Mouse (Mus musculus) limb, embryonic 15.5 days (tissue): ENCODE measurements around the gene Pde10a. TPM values are rescaled to one million over a fixed set of nuclear protein-coding genes. Genes with fewer than 3 reads are reported as not detected.

Experiments
- ATAC-seq: fragments of 200-750 bp; cut with Nextera tagmentation; 2 replicates; pipeline ENCODE4 v1.8.0; 2017; ENCODE audit warnings: low read depth, moderate TSS enrichment; ENCODE audit not compliant: insufficient number of reproducible peaks, low FRiP score, low TSS enrichment
- H3K27ac ChIP-seq: fragments of 300-500 bp; sonication (generic); 2 replicates; pipeline ENCODE4 v1.5.1; 2015; ENCODE audit warnings: moderate library complexity, mild to moderate bottlenecking, inconsistent platforms
- H3K27me3 ChIP-seq: fragments of 300-500 bp; sonication (generic); 2 replicates; pipeline ENCODE4 v1.6.1; 2015; ENCODE audit warnings: inconsistent platforms
- H3K36me3 ChIP-seq: fragments of 300-500 bp; sonication (generic); 2 replicates; pipeline ENCODE4 v1.6.1; 2015; ENCODE audit warnings: inconsistent platforms
- H3K4me1 ChIP-seq: fragments of 300-500 bp; sonication (generic); 2 replicates; pipeline ENCODE4 v1.6.1; 2015; ENCODE audit warnings: inconsistent platforms
- H3K4me2 ChIP-seq: fragments of 300-500 bp; sonication (generic); 2 replicates; pipeline ENCODE4 v1.6.1; 2015; ENCODE audit warnings: mild to moderate bottlenecking, inconsistent platforms
- H3K4me3 ChIP-seq: fragments of 300-500 bp; sonication (generic); 2 replicates; pipeline ENCODE4 v1.5.1; 2015; ENCODE audit warnings: mild to moderate bottlenecking, inconsistent platforms
- H3K9ac ChIP-seq: fragments of 300-500 bp; sonication (generic); 2 replicates; pipeline ENCODE4 v1.6.1; 2015; ENCODE audit warnings: inconsistent platforms
- H3K9me3 ChIP-seq: fragments of 300-500 bp; sonication (generic); 2 replicates; pipeline ENCODE4 v1.6.1; 2016; ENCODE audit warnings: inconsistent platforms
- WGBS: fragments of 180-500 bp; shearing (Covaris S2); methylation state at CpG from one replicate; pipeline ENCODE4 v1.1.7; 2015; 5-methylcytosine and 5-hydroxymethylcytosine counted together
- polyA plus RNA-seq: library from polyadenylated mRNA; unstranded; fragments of >200 nt; fragmentation: Nextera tagmentation; extraction: Ambion mirVana; gene quantifications from 2 replicates; pipeline ENCODE4 v1.2.1, GENCODE M21; 2015

Gene Pde10a
- polyA plus RNA-seq, 1 experiment from 2014 or later: 3.1 TPM

DNA sequence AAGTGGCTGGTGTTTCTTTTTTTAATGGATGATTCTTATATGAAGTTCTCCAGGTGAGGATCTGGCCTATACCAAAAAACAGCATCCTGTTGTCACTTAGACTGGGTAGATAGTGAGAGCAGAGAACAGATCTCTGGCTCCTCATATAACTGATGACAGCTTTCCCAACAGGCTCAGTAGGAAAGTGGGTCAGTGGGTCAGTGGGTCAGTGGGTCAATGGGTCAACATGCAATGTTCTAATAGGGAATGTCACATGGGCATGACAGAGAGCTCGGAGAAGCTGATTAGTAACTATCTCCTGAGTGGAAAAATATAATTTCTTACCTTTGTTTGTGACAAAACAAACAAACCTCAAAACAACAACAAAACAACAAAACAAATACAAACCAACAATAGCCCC, 470.2 kb downstream of the Pde10a start:
- H3K27me3 ChIP-seq: no peaks in the 10 kb centered on the region
- no peak overlapping the region for H3K9ac ChIP-seq
- no peak overlapping the region for H3K4me3 ChIP-seq
- H3K4me1 ChIP-seq: no peaks in the 10 kb centered on the region
- H3K36me3 ChIP-seq: no peaks in the 10 kb centered on the region
- whole genome bisulfite sequencing: 83% methylated on average over 1 of the region's 1 CpGs
- H3K27ac ChIP-seq: no peak overlapping the region
- no peak for ATAC-seq
- no peaks in the 10 kb centered on the region for H3K9me3 ChIP-seq
- H3K4me2 ChIP-seq: no peak overlapping the region

DNA sequence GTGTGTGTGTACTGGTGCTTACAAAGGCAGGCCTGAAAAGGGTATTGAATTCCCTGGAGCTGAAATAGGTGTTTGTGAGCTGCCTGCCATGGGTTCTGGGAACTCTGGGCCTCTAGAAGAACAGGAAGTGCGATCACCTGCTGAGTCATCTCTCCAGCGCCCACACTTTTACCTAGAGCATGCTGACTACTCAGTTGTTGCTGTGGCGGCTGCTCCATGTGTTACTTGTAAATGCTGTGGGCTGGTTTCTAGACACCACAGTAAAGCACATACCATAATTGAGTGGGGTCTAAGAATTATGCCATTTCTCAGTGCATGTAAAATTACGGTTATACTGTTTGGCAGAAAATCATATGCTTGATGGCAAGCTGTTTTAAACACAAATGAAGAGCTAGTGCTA, 477.3 kb downstream of the Pde10a start:
- no peak for ATAC-seq
- 58% methylated on average over 4 of the region's 4 CpGs for WGBS
- no peak overlapping the region for H3K9ac ChIP-seq

DNA sequence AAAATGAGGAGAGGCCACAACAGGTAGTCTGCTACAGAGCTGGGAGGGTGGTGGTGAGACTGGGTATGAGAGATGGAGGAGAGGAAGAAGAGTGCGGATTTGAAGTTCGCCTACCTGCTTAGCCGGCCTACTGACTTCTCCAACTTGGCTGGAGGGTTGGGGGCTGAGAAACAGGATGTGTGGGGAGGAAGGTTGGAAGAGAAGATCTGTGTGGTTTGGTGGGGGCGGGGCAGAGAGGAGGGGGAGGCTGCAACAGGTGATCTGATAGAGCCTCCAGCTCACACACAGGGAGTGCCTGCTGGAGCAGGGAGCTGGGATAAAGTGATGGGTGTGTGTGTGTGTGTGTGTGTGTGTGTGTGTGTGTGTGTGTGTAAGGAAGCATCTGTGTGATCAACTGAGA, 479.3 kb downstream of the Pde10a start:
- Histone ChIP-seq H3K4me1 (no peaks in the 10 kb centered on the region), H3K9ac (no peak overlapping the region), H3K4me3 (no peak overlapping the region), H3K27ac (no peak overlapping the region), H3K4me2 (no peak overlapping the region), H3K27me3 (no peaks in the 10 kb centered on the region), H3K9me3 (no peaks in the 10 kb centered on the region), H3K36me3 (no peaks in the 10 kb centered on the region)
- no peak for ATAC-seq
- WGBS: 88% methylated on average over 4 of the region's 4 CpGs

More for the DNA sequence above, 477.3 kb downstream of the Pde10a start:
- H3K27ac ChIP-seq: no peak overlapping the region
- no peak overlapping the region for H3K4me2 ChIP-seq
- no peaks in the 10 kb centered on the region for H3K9me3 ChIP-seq
- no peak overlapping the region for H3K4me3 ChIP-seq
- no peaks in the 10 kb centered on the region for H3K4me1 ChIP-seq
- H3K27me3 ChIP-seq: no peaks in the 10 kb centered on the region
- H3K36me3 ChIP-seq: no peaks in the 10 kb centered on the region

DNA sequence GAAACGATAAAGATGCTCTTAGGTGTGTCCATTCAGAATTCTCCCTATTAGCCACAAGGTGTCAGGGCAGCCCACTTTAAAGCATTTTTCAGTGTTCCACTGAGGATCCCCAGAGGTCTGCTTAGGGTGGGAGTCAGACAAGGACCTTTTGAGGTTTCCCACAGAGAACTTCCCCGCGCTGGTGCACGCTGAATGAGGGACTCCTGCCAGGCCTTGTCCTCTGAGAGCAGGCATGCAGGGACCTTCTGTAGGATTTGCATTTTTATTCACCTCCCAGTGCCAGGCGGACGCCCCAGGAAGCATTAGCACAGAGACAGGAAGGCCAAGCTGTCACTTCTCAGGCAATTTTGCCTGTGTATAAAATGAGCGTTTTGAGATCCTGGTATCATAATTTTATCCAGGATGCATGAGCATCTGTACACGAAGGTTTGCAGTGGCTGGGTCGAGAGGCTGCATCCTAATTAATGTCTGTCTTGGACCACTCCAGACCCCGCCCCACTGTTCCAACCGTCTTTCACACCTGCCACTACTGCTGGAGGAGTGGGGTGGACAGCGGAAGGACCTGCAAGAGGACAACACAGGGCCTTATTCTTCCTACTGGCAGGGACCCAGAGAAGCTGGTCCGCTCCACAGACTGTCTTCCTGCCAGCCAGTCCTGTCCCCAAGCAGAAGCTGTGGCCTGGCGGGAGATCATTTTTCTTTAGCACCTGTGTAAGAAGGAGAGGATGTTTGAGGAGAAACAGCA, 498.2 kb downstream of the Pde10a start:
- Histone ChIP-seq H3K4me2 (no peak overlapping the region), H3K36me3 (no peaks in the 10 kb centered on the region), H3K27ac (no peak overlapping the region), H3K27me3 (no peaks in the 10 kb centered on the region), H3K9ac (no peak overlapping the region), H3K4me1 (no peaks in the 10 kb centered on the region), H3K9me3 (no peaks in the 10 kb centered on the region), H3K4me3 (no peak overlapping the region)
- WGBS: 33% methylated on average over 14 of the region's 14 CpGs
- ATAC-seq: no peak

- no peak overlapping the region for H3K4me3 ChIP-seq
- H3K4me1 ChIP-seq: peaks cover 13% of the 10 kb centered on the region; the same call in 1 of the 2 replicates
- H3K27me3 ChIP-seq: peaks cover 6% of the 10 kb centered on the region
- H3K9ac ChIP-seq: no peak overlapping the region
- 46% methylated on average over 5 of the region's 5 CpGs for WGBS
- H3K27ac ChIP-seq: no peak overlapping the region
- H3K9me3 ChIP-seq: no peaks in the 10 kb centered on the region
- no peak for ATAC-seq
- H3K4me2 ChIP-seq: no peak overlapping the region
- H3K36me3 ChIP-seq: no peaks in the 10 kb centered on the region
These were observed 505.0 kb downstream of the Pde10a start for GRCm38 (mm10) chr17:9030181-9030580.

DNA sequence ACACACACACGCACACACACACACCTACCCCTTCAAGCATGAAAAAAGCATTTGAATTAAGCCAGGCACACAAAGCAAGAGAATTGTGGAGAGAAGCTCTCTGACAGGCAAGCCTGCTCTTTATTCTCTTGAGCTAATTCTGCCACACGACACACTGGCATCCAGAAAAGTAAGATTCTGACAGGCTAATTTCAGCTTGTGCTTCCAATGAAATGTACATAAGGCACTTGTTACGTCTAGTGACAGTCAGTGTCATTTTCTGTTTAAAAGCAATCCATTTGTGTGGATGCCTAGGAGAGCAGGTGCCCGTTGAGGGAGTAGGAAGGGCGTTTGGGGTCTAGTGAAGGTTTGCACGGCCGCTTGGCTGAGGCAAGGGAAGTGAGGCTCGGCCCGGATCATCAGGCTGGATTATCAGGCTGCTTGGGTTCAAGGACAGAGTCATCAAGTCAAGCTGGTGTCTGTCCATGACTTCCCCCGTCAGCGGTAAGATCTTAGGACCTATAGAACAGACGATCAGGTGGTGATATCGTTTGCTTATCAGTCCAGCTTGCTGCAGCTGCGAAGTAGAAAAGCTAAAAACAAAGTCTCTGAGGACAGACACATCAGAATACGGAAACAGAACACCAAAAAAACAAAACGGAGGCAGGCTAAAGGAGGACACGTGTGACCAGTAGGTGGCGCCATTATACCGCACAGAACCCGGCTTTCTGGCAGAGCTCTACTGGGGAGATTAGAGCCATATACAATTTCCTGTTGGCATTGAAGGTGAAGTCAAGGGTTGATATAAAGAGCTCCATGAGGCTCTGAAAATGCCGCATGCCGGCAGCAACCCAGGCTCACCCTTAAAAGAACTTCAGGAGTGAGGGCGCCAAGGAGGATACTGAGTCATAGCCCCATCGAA, 506.3 kb downstream of the Pde10a start:
- no peak overlapping the region for H3K9ac ChIP-seq
- H3K9me3 ChIP-seq: no peaks in the 10 kb centered on the region
- 19% methylated on average over 24 of the region's 24 CpGs for WGBS
- peaks cover 13% of the 10 kb centered on the region; the same call in 1 of the 2 replicates for H3K4me1 ChIP-seq
- peak; percentile 63; the same call in 1 of the 2 replicates for ATAC-seq
- no peak overlapping the region for H3K27ac ChIP-seq
- H3K4me3 ChIP-seq: no peak overlapping the region
- H3K4me2 ChIP-seq: peak overlapping the region; percentile 24
- peaks cover 6% of the 10 kb centered on the region for H3K27me3 ChIP-seq
- no peaks in the 10 kb centered on the region for H3K36me3 ChIP-seq

DNA sequence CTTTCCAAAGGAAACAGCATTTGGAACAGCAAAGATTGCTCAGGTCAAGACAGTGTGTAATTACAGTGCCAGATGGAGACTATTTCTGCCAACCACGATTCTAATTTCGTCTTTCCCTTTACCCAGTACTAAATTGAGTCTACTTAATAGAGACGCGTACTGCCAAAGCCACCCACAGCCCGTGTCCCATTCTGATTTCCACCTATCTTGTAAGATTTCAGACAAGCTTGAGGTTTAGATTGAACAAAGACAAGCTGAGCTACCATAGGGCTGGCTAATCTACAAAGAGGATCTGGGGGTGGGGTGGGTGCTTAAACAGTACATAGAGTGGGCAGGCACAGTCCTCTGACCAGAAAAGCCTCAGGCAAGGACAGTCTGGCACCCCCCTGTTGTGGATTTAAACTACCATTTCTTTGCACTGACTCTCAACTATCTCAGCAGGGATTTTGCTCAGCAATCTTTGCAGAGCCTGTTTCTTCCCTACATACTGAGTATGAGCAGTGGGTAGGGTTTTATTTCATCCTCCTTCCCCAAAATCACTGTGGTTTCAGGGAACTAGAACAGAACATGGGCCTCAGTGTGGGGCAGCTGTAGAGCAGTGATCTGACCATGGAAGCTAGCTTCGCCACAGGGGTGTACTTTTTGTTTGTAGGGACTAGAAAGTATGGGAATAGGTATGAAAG, 507.3 kb downstream of the Pde10a start:
- no peaks in the 10 kb centered on the region for H3K36me3 ChIP-seq
- H3K9me3 ChIP-seq: no peaks in the 10 kb centered on the region
- no peak for ATAC-seq
- no peak overlapping the region for H3K9ac ChIP-seq
- 54% methylated on average over 6 of the region's 6 CpGs for WGBS
- no peak overlapping the region for H3K27ac ChIP-seq
- peaks cover 13% of the 10 kb centered on the region; the same call in 1 of the 2 replicates for H3K4me1 ChIP-seq
- H3K4me2 ChIP-seq: 0 out of 2 replicates have a peak overlapping the region, but pooled peaks have one; percentile 24
- H3K4me3 ChIP-seq: no peak overlapping the region
- H3K27me3 ChIP-seq: peaks cover 6% of the 10 kb centered on the region

DNA sequence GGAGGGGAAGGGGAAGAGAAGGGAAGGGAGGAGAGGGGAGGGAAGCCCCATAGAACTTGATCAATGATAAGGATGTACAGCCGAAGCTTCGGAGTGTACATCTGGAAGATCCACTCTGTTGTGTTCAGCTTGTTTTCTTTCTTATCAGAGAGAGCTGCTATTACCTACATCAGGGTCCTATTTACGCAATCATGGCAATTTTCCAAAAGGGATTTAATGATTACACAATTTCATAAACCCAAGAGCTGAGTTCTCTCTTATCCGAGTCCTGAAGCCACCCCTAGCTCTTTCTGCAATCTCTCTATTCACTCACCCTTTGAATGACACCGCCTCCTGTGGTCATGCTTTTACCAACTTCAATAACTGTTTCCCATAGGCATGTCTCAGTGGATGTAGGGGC, 508.3 kb downstream of the Pde10a start:
- Histone ChIP-seq H3K9ac (no peak overlapping the region), H3K4me1 (peaks cover 13% of the 10 kb centered on the region; the same call in 1 of the 2 replicates), H3K27ac (no peak overlapping the region), H3K4me3 (no peak overlapping the region), H3K9me3 (no peaks in the 10 kb centered on the region), H3K27me3 (peaks cover 6% of the 10 kb centered on the region), H3K4me2 (no peak overlapping the region), H3K36me3 (no peaks in the 10 kb centered on the region)
- 78% methylated on average over 5 of the region's 5 CpGs for WGBS
- ATAC-seq: no peak

DNA sequence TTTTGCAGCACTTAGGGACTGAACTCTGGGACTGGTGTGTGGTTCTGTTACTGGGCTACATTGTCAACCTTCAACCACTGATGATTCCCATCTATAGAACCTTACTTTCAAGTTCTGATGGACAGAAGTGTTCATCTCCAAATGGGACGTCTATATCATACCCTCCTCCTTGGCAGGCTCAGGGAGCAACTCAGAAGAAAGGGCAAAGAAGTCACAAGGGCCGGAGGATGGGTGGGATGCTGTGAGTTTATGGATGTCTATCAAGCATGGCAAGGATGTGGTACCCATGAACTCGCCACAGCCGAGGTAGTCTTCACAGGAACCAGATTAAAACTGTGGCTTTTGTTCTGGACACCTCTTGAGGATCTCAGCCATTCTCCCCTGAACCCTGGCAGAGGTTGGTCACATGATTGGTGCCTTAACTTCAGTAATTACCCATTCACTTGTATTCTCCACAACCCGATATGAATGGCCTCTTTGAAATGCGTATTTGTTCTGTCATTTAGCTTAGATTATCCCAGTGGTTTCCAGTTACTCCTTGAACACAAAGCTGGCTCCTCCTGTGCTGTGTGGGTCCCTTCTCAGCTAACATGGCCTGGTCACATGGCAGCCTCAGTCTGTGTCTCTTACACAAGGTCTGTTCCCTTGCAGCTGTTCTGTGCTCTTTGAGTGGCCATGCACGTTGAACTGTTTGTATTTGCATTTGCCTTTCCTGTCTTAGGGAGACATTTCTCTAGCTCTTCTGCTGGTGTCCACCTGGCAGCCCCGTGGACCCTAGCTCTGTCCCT, 510.6 kb downstream of the Pde10a start:
- peaks cover 13% of the 10 kb centered on the region; the same call in 1 of the 2 replicates for H3K4me1 ChIP-seq
- no peak overlapping the region for H3K9ac ChIP-seq
- H3K27ac ChIP-seq: no peak overlapping the region
- peaks cover 6% of the 10 kb centered on the region for H3K27me3 ChIP-seq
- no peak overlapping the region for H3K4me3 ChIP-seq
- no peaks in the 10 kb centered on the region for H3K9me3 ChIP-seq
- no peaks in the 10 kb centered on the region for H3K36me3 ChIP-seq
- 74% methylated on average over 8 of the region's 8 CpGs for WGBS
- H3K4me2 ChIP-seq: no peak overlapping the region
- ATAC-seq: no peak
